Mouse (Mus musculus) liver, adult (tissue): ENCODE measurements around the gene Ivns1abp.

Source experiments
- GATA4 ChIP-seq: IDR thresholded peaks from 2 replicates; pipeline ENCODE4 v1.6.1; 2014; ENCODE audit warnings: mild to moderate bottlenecking, low read length; ENCODE audit not compliant: insufficient replicate concordance

Ivns1abp gene

GRCm38 (mm10) chr1:151344283-151345108 is at the start of gene Ivns1abp:
TSS of gene Ivns1abp (plus strand) at chr1:151344477.
- TF ChIP-seq GATA4, result peak; percentile 41; the same call in 1 of the 2 replicates

- TF ChIP-seq GATA4, result no peak
These were observed 48.8 kb upstream of the Ivns1abp start for GRCm38 (mm10) chr1:151295486-151295885.

GRCm38 (mm10) chr1:151296621-151297020 is 47.7 kb upstream of the Ivns1abp start:
- TF ChIP-seq GATA4, result peak; percentile 17; the same call in 1 of the 2 replicates

GRCm38 (mm10) chr1:151297025-151297424 is 47.3 kb upstream of the Ivns1abp start:
- TF ChIP-seq GATA4, result no peak

GRCm38 (mm10) chr1:151297596-151297995 is 46.7 kb upstream of the Ivns1abp start:
- no peak for TF ChIP-seq GATA4

GRCm38 (mm10) chr1:151301456-151301855 is 42.8 kb upstream of the Ivns1abp start:
- TF ChIP-seq GATA4, result no peak

- TF ChIP-seq GATA4, result no peak
These were observed 42.4 kb upstream of the Ivns1abp start for GRCm38 (mm10) chr1:151301904-151302303.

- TF ChIP-seq GATA4, result no peak
These were observed 41.0 kb upstream of the Ivns1abp start for GRCm38 (mm10) chr1:151303265-151303664.

- no peak for TF ChIP-seq GATA4
These were observed 37.2 kb upstream of the Ivns1abp start for GRCm38 (mm10) chr1:151307059-151307458.

- TF ChIP-seq GATA4, result no peak
These were observed 36.5 kb upstream of the Ivns1abp start for GRCm38 (mm10) chr1:151307821-151308220.

- TF ChIP-seq GATA4, result no peak
These were observed 35.8 kb upstream of the Ivns1abp start for GRCm38 (mm10) chr1:151308508-151308907.

- TF ChIP-seq GATA4, result no peak
These were observed 33.8 kb upstream of the Ivns1abp start for GRCm38 (mm10) chr1:151310511-151310910.

- no peak for TF ChIP-seq GATA4
These were observed 32.9 kb upstream of the Ivns1abp start for GRCm38 (mm10) chr1:151311379-151311778.

GRCm38 (mm10) chr1:151319267-151319666 is 25.0 kb upstream of the Ivns1abp start:
- no peak for TF ChIP-seq GATA4

- TF ChIP-seq GATA4, result no peak
These were observed 23.9 kb upstream of the Ivns1abp start for GRCm38 (mm10) chr1:151320408-151320807.

- TF ChIP-seq GATA4, result no peak
These were observed 18.9 kb upstream of the Ivns1abp start for GRCm38 (mm10) chr1:151325328-151325727.
